Mouse (Mus musculus) intestine, postnatal 0 days (tissue): ENCODE data around the gene Psmc6. TPM values are rescaled to one million over a fixed set of nuclear protein-coding genes. Genes with fewer than 3 reads are reported as not detected.

Experiments used
- ATAC-seq: fragments of 200-750 bp; cut with Nextera tagmentation; 2 replicates; pipeline ENCODE4 v1.8.0; 2017; ENCODE audit warnings: mild to moderate bottlenecking, moderate TSS enrichment, moderate library complexity
- H3K27ac ChIP-seq: fragments of 300-500 bp; sonication (generic); 2 replicates; pipeline ENCODE4 v1.5.1; 2014; ENCODE audit warnings: mild to moderate bottlenecking, low read depth, low read length, moderate library complexity
- H3K27me3 ChIP-seq: fragments of 300-500 bp; sonication (generic); replicated peaks from 2 replicates; pipeline ENCODE4 v1.6.1; 2014; ENCODE audit warnings: low read length, mixed read lengths; ENCODE audit not compliant: control insufficient read depth, insufficient read depth
- H3K36me3 ChIP-seq: fragments of 300-500 bp; sonication (generic); 2 replicates; pipeline ENCODE4 v1.6.1; 2014; ENCODE audit warnings: mild to moderate bottlenecking, moderate library complexity; ENCODE audit not compliant: control insufficient read depth, insufficient read depth
- H3K4me1 ChIP-seq: fragments of 300-500 bp; sonication (generic); replicated peaks from 2 replicates; pipeline ENCODE4 v1.6.1; 2014; ENCODE audit warnings: antibody characterized with exemption, low read length, mixed read lengths; ENCODE audit not compliant: control insufficient read depth, insufficient read depth
- H3K4me2 ChIP-seq: fragments of 300-500 bp; sonication (generic); replicated peaks from 2 replicates; pipeline ENCODE4 v1.6.1; 2014; ENCODE audit warnings: low read depth, mild to moderate bottlenecking, moderate library complexity
- H3K4me3 ChIP-seq: fragments of 300-500 bp; sonication (generic); 2 replicates; pipeline ENCODE4 v1.5.1; 2014; ENCODE audit warnings: low read depth, low read length
- H3K9ac ChIP-seq: fragments of 300-500 bp; sonication (generic); 2 replicates; pipeline ENCODE4 v1.6.1; 2014; ENCODE audit warnings: mild to moderate bottlenecking, low read depth, low read length
- H3K9me3 ChIP-seq: fragments of 300-500 bp; sonication (generic); 2 replicates; pipeline ENCODE4 v1.6.1; 2016; ENCODE audit warnings: mixed run types; ENCODE audit not compliant: control insufficient read depth
- CTCF ChIP-seq: sonication (generic); IDR thresholded peaks from 2 replicates; pipeline ENCODE4 v1.5.1; 2016; ENCODE audit warnings: low read depth, mild to moderate bottlenecking, control low read depth, antibody characterized with exemption, moderate library complexity
- WGBS: fragments of 180-500 bp; shearing (Covaris S2); extraction: QIAGEN DNeasy Blood & Tissue Kit; methylation state at CpG from one replicate; pipeline ENCODE4 v1.1.7; 2014; 5-methylcytosine and 5-hydroxymethylcytosine counted together
- polyA plus RNA-seq: library from polyadenylated mRNA; unstranded; fragments of >200 nt; fragmentation: Nextera tagmentation; extraction: Ambion mirVana; gene quantifications from 2 replicates; pipeline ENCODE4 v1.2.1, GENCODE M21; 2015

Psmc6 gene
- polyA plus RNA-seq, 1 experiment from 2014 or later: 98.6 TPM

- TF ChIP-seq CTCF: no peak
- peaks cover 11% of the 10 kb centered on the region for H3K36me3 ChIP-seq
- H3K4me1 ChIP-seq: no peaks in the 10 kb centered on the region
- no peaks in the 10 kb centered on the region for H3K27me3 ChIP-seq
- no peak overlapping the region for H3K4me2 ChIP-seq
- ATAC-seq: no peak
- WGBS: 79% methylated on average over 8 of the region's 8 CpGs
- H3K9me3 ChIP-seq: no peaks in the 10 kb centered on the region
- no peak overlapping the region for H3K27ac ChIP-seq
- no peak overlapping the region for H3K9ac ChIP-seq
- H3K4me3 ChIP-seq: no peak overlapping the region
Measured at GRCm38 (mm10) chr14:45307630-45308328, 21.8 kb upstream of the Psmc6 start.

GRCm38 (mm10) chr14:45309646-45310045 lies 19.9 kb upstream of the Psmc6 start:
- Histone ChIP-seq H3K4me1 (no peaks in the 10 kb centered on the region), H3K27me3 (no peaks in the 10 kb centered on the region), H3K4me3 (no peak overlapping the region), H3K36me3 (0 out of 2 replicates have a peak, but pooled peaks cover 4% of the 10 kb centered on the region), H3K9ac (no peak overlapping the region), H3K27ac (no peak overlapping the region), H3K9me3 (no peaks in the 10 kb centered on the region), H3K4me2 (no peak overlapping the region)
- ATAC-seq: no peak
- no peak for TF ChIP-seq CTCF
- WGBS: 87% methylated on average over 13 of the region's 13 CpGs

DNA sequence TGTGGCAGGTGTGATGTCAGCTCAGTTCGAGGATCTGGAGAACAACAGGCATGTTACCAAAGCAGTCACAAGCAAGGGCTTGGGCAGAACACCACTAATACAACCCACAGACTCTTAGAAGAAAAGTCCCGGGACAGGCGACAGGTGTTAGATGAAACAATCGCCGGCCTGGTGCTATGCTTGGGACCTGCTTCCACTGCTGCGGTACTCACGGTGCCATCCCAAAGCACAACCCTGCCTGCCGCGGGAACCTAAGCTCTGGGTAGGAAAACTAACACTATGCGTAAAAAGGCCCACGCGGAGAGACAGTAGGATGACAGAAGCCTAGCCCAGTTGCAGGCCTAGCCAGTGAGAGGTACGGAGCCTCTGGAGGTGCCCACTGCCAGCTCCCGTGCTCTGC lies 19.5 kb upstream of the Psmc6 start:
- Histone ChIP-seq H3K36me3 (0 out of 2 replicates have a peak, but pooled peaks cover under 1% of the 10 kb centered on the region), H3K4me1 (no peaks in the 10 kb centered on the region), H3K27me3 (no peaks in the 10 kb centered on the region), H3K4me2 (no peak overlapping the region), H3K4me3 (no peak overlapping the region), H3K9ac (no peak overlapping the region), H3K27ac (no peak overlapping the region), H3K9me3 (no peaks in the 10 kb centered on the region)
- no peak for TF ChIP-seq CTCF
- WGBS: 93% methylated on average over 14 of the region's 14 CpGs
- no peak for ATAC-seq

- Histone ChIP-seq H3K27me3 (no peaks in the 10 kb centered on the region), H3K4me3 (peak overlapping the region; percentile 88), H3K4me1 (peaks cover 15% of the 10 kb centered on the region), H3K9me3 (no peaks in the 10 kb centered on the region), H3K4me2 (peak overlapping the region; percentile 83), H3K36me3 (no peaks in the 10 kb centered on the region), H3K9ac (peak overlapping the region; percentile 88; the same call in 1 of the 2 replicates), H3K27ac (no peak overlapping the region)
- no peak for ATAC-seq
- TF ChIP-seq CTCF: no peak
- 43% methylated on average over 5 of the region's 5 CpGs for WGBS
Measured at GRCm38 (mm10) chr14:45316927-45317326, 12.7 kb upstream of the Psmc6 start.

GRCm38 (mm10) chr14:45317921-45318411 lies 11.6 kb upstream of the Psmc6 start:
- Histone ChIP-seq H3K27me3 (no peaks in the 10 kb centered on the region), H3K27ac (peak overlapping the region; percentile 94), H3K36me3 (no peaks in the 10 kb centered on the region), H3K9ac (peak overlapping the region; percentile 88), H3K4me1 (peaks cover 17% of the 10 kb centered on the region), H3K9me3 (no peaks in the 10 kb centered on the region), H3K4me3 (peak overlapping the region; percentile 88), H3K4me2 (peak overlapping the region; percentile 83)
- WGBS: under 1% methylated on average over 24 of the region's 38 CpGs
- ATAC-seq: peak; percentile 14
- no peak for TF ChIP-seq CTCF

- Histone ChIP-seq H3K9ac (peak within 1 kb of the TSS; percentile 88), H3K36me3 (no peaks in the 10 kb centered on the region), H3K9me3 (no peaks in the 10 kb centered on the region), H3K4me2 (peak within 1 kb of the TSS; percentile 83), H3K4me3 (peak within 1 kb of the TSS; percentile 88), H3K27me3 (no peaks in the 10 kb centered on the region), H3K27ac (peak within 1 kb of the TSS; percentile 94), H3K4me1 (peaks cover 17% of the 10 kb centered on the region)
- no peak for TF ChIP-seq CTCF
- 2% methylated on average over 74 of the region's 74 CpGs for WGBS
- ATAC-seq: peak; percentile 90
Measured at GRCm38 (mm10) chr14:45318426-45319236, 11.0 kb upstream of the Psmc6 start, which contains the start of gene Ero1l. Gene Ero1l (minus strand): TSS chr14:45318771.
